Mouse (Mus musculus) left cerebral cortex, adult 2 months (tissue): ENCODE data around the gene Rassf8. TPM values are rescaled to one million over a fixed set of nuclear protein-coding genes. Genes with fewer than 3 reads are reported as not detected.

Experiments used
- DNase-seq, 2 experiments: peaks; one replicate each; pipeline ENCODE4 v3.0.0; 2021 to 2022; ENCODE audit warnings: low spot score in 2 of 2, mixed read lengths in 1 of 2; ENCODE audit errors: extremely low spot score in 1 of 2
- H3K27ac ChIP-seq: fragments of 200-600 bp; 2 replicates; pipeline ENCODE4 v1.8.1; 2022
- H3K4me3 ChIP-seq: fragments of 200-600 bp; 2 replicates; pipeline ENCODE4 v1.8.1; 2022
- CTCF ChIP-seq: fragments of 200-600 bp; IDR thresholded peaks from 2 replicates; pipeline ENCODE4 v1.8.1; 2022; ENCODE audit warnings: antibody characterized with exemption, mild to moderate bottlenecking, moderate library complexity
- intact Hi-C: fragments of 180-260 bp; cut with DNase I; formaldehyde crosslinking; loops from one replicate; pipeline ENCODE4 v1.15.1; 2025
- total RNA-seq, 2 experiments: library from RNA; stranded (reverse); gene quantifications; 2 replicates each; pipeline ENCODE4 v1.2.3; 2021

Gene Rassf8
- total RNA-seq, 2 experiments from 2014 or later = 19.3 to 19.5 TPM

DNA sequence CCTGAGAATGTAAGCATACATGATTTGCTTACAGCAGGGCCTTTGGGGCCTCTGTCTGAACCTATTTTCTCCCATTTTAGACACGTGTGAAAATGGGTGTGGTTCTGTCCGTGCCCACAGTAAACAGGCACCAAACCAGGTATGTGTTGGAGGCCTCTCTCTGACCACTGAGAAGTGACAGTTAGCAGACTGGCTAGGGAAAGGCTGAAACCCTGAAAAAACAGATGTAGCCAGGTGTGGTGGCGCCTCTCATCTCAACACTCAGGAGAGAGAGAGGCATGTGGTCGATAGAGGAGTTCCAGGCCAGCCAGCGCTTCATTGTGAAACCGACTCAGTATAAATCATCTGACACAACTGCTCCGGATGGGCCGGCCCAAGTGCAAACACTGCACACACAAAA is 111.9 kb downstream of the Rassf8 start:
- TF ChIP-seq CTCF = no peak
- no peak overlapping the region for H3K27ac ChIP-seq
- no peak overlapping the region for H3K4me3 ChIP-seq
- intact Hi-C loops = no loop called here
- no peak for DNase-seq

DNA sequence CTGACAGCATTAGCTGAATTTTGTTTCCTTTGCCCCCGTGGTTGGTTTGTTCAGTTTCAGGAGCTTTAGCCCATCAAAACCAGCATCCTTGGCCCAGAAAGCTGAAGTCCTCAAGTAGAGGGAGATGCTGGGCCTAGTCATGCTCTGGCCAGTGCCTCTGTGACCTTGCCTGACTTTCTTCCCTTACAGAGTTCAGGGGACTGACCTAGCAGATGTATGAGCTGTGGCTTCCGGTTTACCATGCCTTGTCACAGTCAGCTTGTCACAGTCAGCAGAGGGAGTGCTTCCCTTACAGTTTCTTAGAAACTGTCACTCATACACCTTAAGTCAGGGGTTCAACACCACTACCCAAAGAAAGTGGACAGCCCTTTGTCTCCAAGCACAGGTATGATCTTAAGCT is 113.8 kb downstream of the Rassf8 start:
- TF ChIP-seq CTCF = peak; percentile 28
- Histone ChIP-seq H3K27ac (no peak overlapping the region), H3K4me3 (no peak overlapping the region)
- DNase-seq = no peak
- intact Hi-C loops = loop anchor here (5.0 to 10.0 kb wide), 2 partner anchors 544 to 717 kb away; partner anchors contain the start of genes Fgfr1op2 and Ints13

DNA sequence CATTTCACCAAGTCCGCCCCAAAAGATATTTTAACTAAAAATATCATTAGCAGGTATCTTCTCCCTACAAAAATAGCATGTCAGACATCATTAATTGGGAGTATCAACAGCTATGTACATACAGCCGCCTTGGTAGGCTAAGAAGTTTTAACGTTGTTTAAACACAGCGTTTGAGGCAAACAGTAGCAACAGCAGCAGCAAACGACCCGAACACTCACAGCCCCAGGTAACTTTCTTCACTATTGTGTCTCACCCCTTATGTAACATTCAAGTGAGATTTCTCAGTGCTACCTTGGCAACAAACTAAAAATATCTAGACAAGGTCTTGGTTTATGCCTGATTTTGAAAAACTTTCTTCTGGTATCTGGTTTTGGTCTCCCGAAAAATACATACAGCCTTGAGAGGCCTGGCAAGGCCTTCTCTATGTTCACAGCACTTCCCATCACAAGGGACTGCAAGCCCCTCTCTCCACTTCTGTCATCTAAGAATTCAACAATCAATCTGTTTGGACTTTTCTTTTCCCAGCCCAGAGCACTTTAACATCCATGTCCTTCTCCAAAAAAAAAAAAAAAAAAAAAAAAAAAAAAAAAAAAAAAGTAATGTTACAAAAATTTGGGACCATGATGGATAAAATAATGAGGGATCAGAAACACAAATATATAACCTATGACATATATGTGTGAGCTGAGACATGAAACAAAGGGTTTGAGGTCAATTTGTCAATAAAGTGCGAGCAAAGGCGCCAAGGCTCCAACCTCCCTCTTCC is 115.1 kb downstream of the Rassf8 start:
- no peak for DNase-seq
- peak overlapping the region; percentile 75 for H3K4me3 ChIP-seq
- H3K27ac ChIP-seq = no peak overlapping the region; the same call in 1 of the 2 replicates
- intact Hi-C loops = loop anchor here (2.0 to 10.0 kb wide), 3 partner anchors 421 to 716 kb away; partner anchors contain the start of genes Fgfr1op2 and Ints13
- TF ChIP-seq CTCF = no peak

- peak overlapping the region; percentile 93 for H3K27ac ChIP-seq
- intact Hi-C loops = loop anchor here (2.0 to 10.0 kb wide), 3 partner anchors 420 to 715 kb away; partner anchors contain the start of genes Fgfr1op2 and Ints13
- no peak for DNase-seq
- H3K4me3 ChIP-seq = peak overlapping the region; percentile 75
- no peak for TF ChIP-seq CTCF
Observed at GRCm38 (mm10) chr6:145862321-145862720, 115.8 kb downstream of the Rassf8 start.

DNA sequence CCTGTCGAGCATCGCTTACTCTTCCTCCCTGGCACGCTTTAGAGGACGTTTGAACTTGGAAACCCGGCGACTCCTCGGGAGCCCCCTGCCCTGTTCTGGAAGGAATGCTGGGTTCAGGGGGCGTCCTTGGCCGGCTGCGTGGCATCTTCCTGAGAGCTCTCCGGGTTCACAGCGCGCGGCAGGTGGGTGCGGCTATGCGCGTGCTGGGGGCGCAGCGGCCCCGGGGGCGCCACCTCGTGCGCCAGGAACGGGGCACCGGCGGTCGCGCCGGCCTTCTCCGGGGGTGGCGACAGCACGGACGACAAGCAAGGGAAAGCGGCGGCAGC is 116.2 kb downstream of the Rassf8 start:
- Histone ChIP-seq H3K4me3 (peak overlapping the region; percentile 75), H3K27ac (peak overlapping the region; percentile 93)
- TF ChIP-seq CTCF = no peak
- DNase-seq = peak in 1 of 2 experiments; percentile 33
- intact Hi-C loops = loop anchor here (2.0 to 10.0 kb wide), 3 partner anchors 420 to 715 kb away; partner anchors contain the start of genes Fgfr1op2 and Ints13

DNA sequence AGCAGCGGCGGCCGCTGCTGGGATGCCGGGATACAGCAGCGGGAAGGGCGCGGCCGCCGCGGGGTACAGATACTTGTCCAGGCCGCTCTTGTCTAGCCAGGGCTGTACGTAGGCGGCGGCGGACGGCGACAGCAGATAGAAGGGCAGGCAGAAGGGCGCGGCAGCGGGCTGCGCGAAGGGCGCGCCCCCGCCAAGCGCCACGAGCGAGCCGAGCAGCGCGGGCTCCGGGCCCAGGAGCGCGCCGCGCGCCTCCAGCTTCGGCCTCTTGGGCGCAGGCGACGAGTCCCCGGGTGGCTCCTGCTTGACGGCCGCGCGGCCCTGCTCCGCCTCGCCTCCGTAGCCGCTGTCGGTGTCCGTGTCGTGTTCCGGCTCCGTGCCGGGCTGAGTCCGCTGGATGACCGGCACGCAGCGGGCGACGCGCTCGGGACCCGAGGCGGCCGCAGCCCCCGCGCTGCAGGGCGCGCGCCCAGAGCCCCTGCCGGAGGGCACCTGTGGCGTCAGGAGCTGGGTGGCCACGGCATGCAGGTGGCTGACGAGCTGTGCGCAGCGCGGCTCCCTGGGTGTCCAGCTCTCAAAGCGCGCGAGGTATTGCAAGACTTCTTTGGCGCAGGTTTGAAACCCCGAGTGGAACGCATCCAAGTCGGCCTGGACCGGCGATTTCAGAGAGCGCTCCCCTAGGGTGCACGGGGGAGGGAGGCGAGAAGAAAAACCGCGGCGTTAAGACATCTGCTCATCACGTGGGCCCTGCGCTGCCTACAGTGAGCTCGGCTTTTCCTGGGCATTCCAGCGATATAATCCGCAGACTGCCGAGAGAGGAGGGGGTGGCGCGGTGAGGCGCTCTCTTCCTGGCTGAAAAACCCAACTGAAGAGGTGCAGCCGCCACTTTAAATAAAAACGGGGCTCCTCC is 116.8 kb downstream of the Rassf8 start:
- no peak for TF ChIP-seq CTCF
- DNase-seq = peak; percentile 78 to 82
- intact Hi-C loops = loop anchor here (2.0 to 10.0 kb wide), 3 partner anchors 419 to 714 kb away; partner anchors contain the start of genes Fgfr1op2 and Ints13
- Histone ChIP-seq H3K27ac (peak overlapping the region; percentile 93), H3K4me3 (peak overlapping the region; percentile 75)

DNA sequence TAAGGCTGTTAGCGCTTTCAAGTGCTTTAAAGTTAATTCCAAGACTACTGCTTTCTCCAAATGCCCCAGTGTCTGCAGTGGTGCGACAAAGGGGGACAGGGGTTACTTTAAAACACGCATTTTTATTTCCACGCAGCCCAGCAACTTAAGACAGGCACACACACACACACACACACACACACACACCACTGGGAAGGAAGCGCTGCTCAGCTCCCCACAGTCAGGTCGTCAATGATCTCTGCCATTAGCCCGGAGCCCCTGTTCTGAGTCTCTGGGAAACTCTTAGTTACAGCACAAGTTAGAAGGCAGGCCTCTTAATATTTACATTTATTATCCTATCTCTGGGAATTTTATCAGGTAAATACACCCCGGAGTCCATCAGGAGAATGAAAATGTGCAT is 117.6 kb downstream of the Rassf8 start:
- Histone ChIP-seq H3K4me3 (peak overlapping the region; percentile 75), H3K27ac (peak overlapping the region; percentile 93)
- DNase-seq = no peak
- TF ChIP-seq CTCF = no peak
- intact Hi-C loops = loop anchor here (5.0 to 10.0 kb wide), 2 partner anchors 541 to 713 kb away; partner anchors contain the start of genes Fgfr1op2 and Ints13

- no peak for TF ChIP-seq CTCF
- peak; percentile 69 to 80 for DNase-seq
- intact Hi-C loops = loop anchor here (5.0 to 10.0 kb wide), 2 partner anchors 292 to 539 kb away; no protein-coding TSS in a partner anchor
- Histone ChIP-seq H3K27ac (peak within 1 kb of the TSS; percentile 93), H3K4me3 (peak within 1 kb of the TSS; percentile 75)
Observed at GRCm38 (mm10) chr6:145865289-145865885, 118.8 kb downstream of the Rassf8 start, which contains the start of gene Bhlhe41. TSS of gene Bhlhe41 (minus strand) at chr6:145865558.

- Histone ChIP-seq H3K4me3 (peak overlapping the region; percentile 75), H3K27ac (peak overlapping the region; percentile 93)
- peak; percentile 84 to 87 for DNase-seq
- intact Hi-C loops = loop anchor here (1.0 to 10.0 kb wide), 5 partner anchors 11 to 539 kb away; no protein-coding TSS in a partner anchor
- TF ChIP-seq CTCF = no peak
Observed at GRCm38 (mm10) chr6:145865886-145866851, 119.6 kb downstream of the Rassf8 start.

- TF ChIP-seq CTCF = no peak
- Histone ChIP-seq H3K4me3 (no peak overlapping the region), H3K27ac (peak overlapping the region; percentile 93; the same call in 1 of the 2 replicates)
- intact Hi-C loops = loop anchor here (2.0 to 10.0 kb wide), 4 partner anchors 68 to 538 kb away; no protein-coding TSS in a partner anchor
- no peak for DNase-seq
Observed at GRCm38 (mm10) chr6:145867111-145867510, 120.6 kb downstream of the Rassf8 start.

Other genes starting within 250 kb of the Rassf8 start
- gene Lmntd1, start 132.4 kb upstream of the Rassf8 start, total RNA-seq = 1 to 10 TPM; 1.8 to 2.0 TPM
- not detected for gene Tuba3b, start 131.0 kb upstream of the Rassf8 start, total RNA-seq
- gene Bhlhe41, start 118.8 kb downstream of the Rassf8 start, total RNA-seq = 10 to 100 TPM; 30.0 to 37.3 TPM
- 1 to 10 TPM; 3.2 to 3.9 TPM for gene Sspn, start 184.9 kb downstream of the Rassf8 start, total RNA-seq